ENCODE assay signal across 15 mouse cellular contexts in genomic region chr11:43054972-43055371, GRCm38 (mm10). TPM values are rescaled to one million over a fixed set of nuclear protein-coding genes. Genes with fewer than 3 reads are reported as not detected.
DNase-seq lines count a peak whose midpoint lies in the region.
"Had no signal": no experiment of that assay in that cellular context is flagged by ENCODE, and none has a peak within 500 bp of the region (broad histone marks: within the 10 kb centered on the region; RNA-seq: fewer than 3 reads in every experiment).

No protein-coding gene starts in this region.

- DNase-seq in frontal cortex, adult 2 months (ENCODE audit: extremely low spot score in 1 of 2, low spot score in 1 of 2) = peak; percentile 8 to 52
- DNase-seq in frontal cortex, postnatal 14 days (ENCODE audit: low spot score in 2 of 2) = no peak
- DNase-seq in brain, adult 2 months (ENCODE audit: low read depth, low spot score) = peak; percentile 96
- peak; percentile 79 for DNase-seq in cerebellum, adult 9-10 months
- DNase-seq in layer of hippocampus, adult 9-11 months = peak; percentile 42
- DNase-seq in B cell, adult 2 months = no peak
- DNase-seq in natural killer cell, adult 2 months (ENCODE audit: low spot score in 2 of 2) = no peak
- DNase-seq in embryo, embryonic 10 days (ENCODE audit: low spot score) = no peak
- DNase-seq: heart, postnatal 14 days; kidney, adult 9 months; liver, postnatal 0 days had no signal

RNA-seq across cellular contexts. Expression of gene Gm9972, which starts 19.4 kb away (rescaled TPM):
- polyA plus RNA-seq in frontal cortex, adult 2 months (2012; rRNA removed) = not detected in 2 replicates
- polyA plus RNA-seq: hindbrain, postnatal 0 days; large intestine, adult 2 months; liver, postnatal 0 days; midbrain, embryonic 10.5 days; neural tube, embryonic 15.5 days had no signal

Comparison
In these comparisons a context has a peak if more than half of its experiments do, and no peak if none do; other contexts are left out.
1. DNase-seq: peak in frontal cortex, adult 2 months (2 of 2), brain, adult 2 months (single experiment), cerebellum, adult 9-10 months (single experiment) and layer of hippocampus, adult 9-11 months (single experiment); none in frontal cortex, postnatal 14 days (0 of 2), B cell, adult 2 months (0 of 2), natural killer cell, adult 2 months (0 of 2) and embryo, embryonic 10 days (single experiment).